Mouse (Mus musculus) ES-E14 (cell line): ENCODE data around the gene Pax8. TPM values are rescaled to one million over a fixed set of nuclear protein-coding genes. Genes with fewer than 3 reads are reported as not detected.

Experiments
- DNase-seq: peaks from one replicate; pipeline ENCODE4 v3.0.0-alpha.2; 2013; ENCODE audit warnings: low read depth, low spot score
- H3K27ac ChIP-seq: 2 replicates; pipeline ENCODE4 v1.5.1; 2012; ENCODE audit warnings: low read depth, mild to moderate bottlenecking, low read length, moderate library complexity, mixed read lengths; ENCODE audit not compliant: poor library complexity, insufficient read depth, severe bottlenecking
- H3K36me3 ChIP-seq: 2 replicates; pipeline ENCODE4 v1.6.1; 2012; ENCODE audit warnings: mild to moderate bottlenecking, low read length, moderate library complexity, mixed read lengths; ENCODE audit not compliant: control insufficient read depth, poor library complexity, insufficient read depth, severe bottlenecking
- H3K4me1 ChIP-seq, 2 experiments: fragments of 150-350 bp in 1 of 2; sonication (generic) in 1 of 2; 2 replicates each; pipeline ENCODE4 v1.6.1; 2012; ENCODE audit warnings: low read length in 2 of 2, mild to moderate bottlenecking in 1 of 2, mixed read lengths in 1 of 2; ENCODE audit not compliant: control insufficient read depth in 2 of 2, insufficient read depth in 2 of 2, poor library complexity in 1 of 2
- H3K4me3 ChIP-seq, 2 experiments: fragments of 150-350 bp in 1 of 2; sonication (generic) in 1 of 2; 2 replicates each; pipeline ENCODE4 v1.5.1; 2012; ENCODE audit warnings: low read length in 2 of 2, low read depth in 1 of 2, mild to moderate bottlenecking in 1 of 2, mixed read lengths in 1 of 2; ENCODE audit not compliant: insufficient read depth in 1 of 2, poor library complexity in 1 of 2, severe bottlenecking in 1 of 2
- H3K9ac ChIP-seq: 2 replicates; pipeline ENCODE4 v1.6.1; 2012; ENCODE audit warnings: low read depth, mild to moderate bottlenecking, low read length, mixed read lengths; ENCODE audit not compliant: poor library complexity, insufficient read depth, severe bottlenecking
- H3K9me3 ChIP-seq: fragments of 150-350 bp; sonication (generic); 2 replicates; pipeline ENCODE4 v1.6.1; 2012; ENCODE audit warnings: low read depth, mild to moderate bottlenecking, low read length; ENCODE audit not compliant: control insufficient read depth, insufficient read depth
- CHD2 ChIP-seq: IDR thresholded peaks from 2 replicates; pipeline ENCODE4 v1.6.1; 2014; ENCODE audit warnings: mild to moderate bottlenecking, low read depth, low read length, inconsistent platforms
- HCFC1 ChIP-seq: IDR thresholded peaks from 2 replicates; pipeline ENCODE4 v1.6.1; 2012; ENCODE audit warnings: low read length, inconsistent platforms, borderline replicate concordance; ENCODE audit not compliant: insufficient read depth
- MAFK ChIP-seq: IDR thresholded peaks from 2 replicates; pipeline ENCODE4 v1.6.1; 2014; ENCODE audit warnings: mild to moderate bottlenecking, low read depth, low read length, inconsistent platforms; ENCODE audit not compliant: insufficient read depth
- ZC3H11A ChIP-seq: IDR thresholded peaks from 2 replicates; pipeline ENCODE4 v1.6.1; 2012; ENCODE audit warnings: low read depth, mild to moderate bottlenecking, inconsistent platforms, low read length, borderline replicate concordance
- ZNF384 ChIP-seq: IDR thresholded peaks from 2 replicates; pipeline ENCODE4 v1.6.1; 2012; ENCODE audit warnings: low read depth, low read length, inconsistent platforms
- in situ Hi-C, 2 experiments: fragments of 600-800 bp; cut with MboI; formaldehyde crosslinking; loops; one replicate each; pipeline ENCODE4 v1.15.1; 2025; ENCODE audit warnings: low sequenced_read_pairs in 2 of 2, inconsistent platforms in 1 of 2; ENCODE audit not compliant: unreplicated experiment in 2 of 2
- total RNA-seq: library from RNA; depleted of rRNA; stranded (reverse); fragments of 300-350 nt; gene quantifications from 2 replicates; pipeline ENCODE4 v1.2.3, GENCODE M21; 2012; rRNA removed

Pax8 gene
- total RNA-seq, result 1.5 and 2.2 TPM in 2 replicates

DNA sequence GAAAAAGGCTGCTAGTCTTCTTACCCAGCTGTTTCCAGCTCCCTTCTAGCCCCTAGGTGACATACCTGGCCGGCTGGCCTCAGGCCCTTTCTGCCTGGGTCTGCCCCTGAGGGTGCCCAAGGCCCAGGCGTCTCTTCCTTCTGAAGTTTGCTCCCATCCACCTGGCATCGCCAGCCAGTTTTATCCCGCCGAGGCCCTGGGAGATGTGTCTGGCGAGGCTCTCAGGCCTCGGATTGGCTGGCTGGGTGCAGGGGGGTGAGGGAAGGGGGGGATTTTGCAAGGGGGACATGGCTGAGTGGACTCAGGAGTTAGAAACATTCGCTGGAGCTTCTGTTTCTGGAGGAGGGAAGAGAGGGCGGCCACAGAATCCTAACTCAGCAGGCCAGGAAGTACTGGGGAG lies at the start of gene Pax8:
TSS of gene Pax8 (minus strand) at position 180 of the 400 bp plus-strand sequence.
- no peak within 1 kb of the TSS for H3K27ac ChIP-seq
- H3K9me3 ChIP-seq, result no peaks in the 10 kb centered on the region
- in situ Hi-C loops, result no loop called here
- H3K4me1 ChIP-seq, result no peaks in the 10 kb centered on the region
- DNase-seq, result no peak
- no peak within 1 kb of the TSS for H3K9ac ChIP-seq
- H3K4me3 ChIP-seq, result peak within 1 kb of the TSS; percentile 42 to 49
- TF ChIP-seq ZC3H11A, result no peak
- no peak for TF ChIP-seq MAFK
- no peak for TF ChIP-seq HCFC1
- no peaks in the 10 kb centered on the region for H3K36me3 ChIP-seq

DNA sequence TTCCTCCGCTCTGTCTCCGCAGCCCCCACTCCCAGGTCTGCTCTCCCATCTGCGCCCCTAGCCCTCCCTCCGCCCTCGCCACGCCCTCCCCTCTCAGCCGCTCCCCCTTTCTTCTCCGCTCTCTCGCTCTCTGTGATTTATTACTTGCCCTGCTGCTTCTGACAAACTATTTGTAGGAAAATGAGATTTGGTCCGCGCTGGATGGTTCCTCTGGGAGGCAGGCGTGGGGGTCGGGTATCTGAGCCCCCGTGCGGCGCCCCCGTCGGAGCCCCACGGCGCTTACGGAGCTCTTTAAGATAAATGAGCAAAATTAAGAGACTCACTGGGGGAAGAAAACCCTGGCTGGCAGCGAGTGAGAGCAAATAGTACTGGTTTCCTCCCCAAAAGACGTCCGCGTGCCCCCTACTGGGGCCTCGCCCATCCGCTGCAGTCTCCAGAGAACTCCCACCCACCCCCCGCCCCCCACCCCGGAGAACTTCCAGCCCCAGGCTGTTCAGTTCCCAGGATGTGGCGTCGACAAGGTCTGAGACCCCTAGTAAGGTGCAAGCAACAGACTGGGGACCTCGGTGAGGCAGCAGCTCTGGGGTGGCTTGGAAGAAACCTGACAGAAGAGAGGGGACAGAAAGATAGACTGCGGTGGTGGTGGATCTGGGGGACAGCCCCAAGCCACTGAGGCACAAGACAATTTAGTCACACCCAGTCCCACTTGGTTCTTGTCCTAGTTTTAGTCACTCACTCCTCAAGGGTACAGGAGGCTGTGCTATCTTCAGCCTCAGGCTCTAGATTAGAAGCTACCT lies 46.2 kb upstream of the Pax8 start:
- peak; percentile 8 for DNase-seq
- H3K4me3 ChIP-seq, result peak overlapping the region; percentile 49 to 72
- no peaks in the 10 kb centered on the region for H3K9me3 ChIP-seq
- TF ChIP-seq ZNF384 (no peak), MAFK (no peak), CHD2 (no peak), HCFC1 (no peak), ZC3H11A (no peak)
- H3K36me3 ChIP-seq, result no peaks in the 10 kb centered on the region
- 0 out of 2 replicates have a peak overlapping the region, but pooled peaks have one; percentile 49 for H3K9ac ChIP-seq
- in situ Hi-C loops, result no loop called here
- H3K27ac ChIP-seq, result no peak overlapping the region
- H3K4me1 ChIP-seq, result peaks cover 2 to 8% of the 10 kb centered on the region in 2 experiments; a peak in 2 of 4 replicates

DNA sequence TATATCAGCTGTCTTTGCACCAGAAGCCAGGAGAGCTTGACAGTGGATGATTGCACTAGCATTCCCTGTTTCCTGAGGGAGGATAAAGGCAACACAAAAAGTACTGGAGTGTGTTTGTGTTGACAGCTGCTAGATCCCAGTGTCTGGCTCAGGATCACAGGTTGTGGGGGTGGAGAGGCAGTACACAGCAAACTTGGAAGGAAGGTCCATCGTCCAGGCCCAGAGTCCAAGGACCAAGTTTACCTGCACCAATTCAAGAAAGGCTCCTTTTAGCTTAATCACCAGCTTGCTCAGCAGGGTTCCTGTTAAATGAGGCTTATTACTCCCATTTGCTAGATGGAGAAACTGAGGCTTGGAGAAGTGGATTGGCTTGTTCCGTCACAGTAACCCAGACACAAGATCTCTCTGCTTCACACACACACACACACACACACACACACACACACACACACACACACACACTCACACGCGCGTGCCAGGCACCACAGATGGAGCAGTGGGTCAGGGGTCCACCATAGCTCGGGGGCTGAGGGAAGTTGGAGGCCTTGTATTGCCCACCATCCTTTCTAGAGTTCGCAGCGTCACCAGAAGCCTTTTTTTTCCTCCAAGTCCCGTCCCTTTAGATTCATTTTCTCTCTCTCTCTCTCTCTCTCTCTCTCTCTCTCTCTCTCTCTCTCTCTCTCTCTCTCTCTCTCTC lies 45.3 kb upstream of the Pax8 start:
- peak overlapping the region in 1 of 2 experiments; percentile 72; a peak in 1 of 4 replicates for H3K4me3 ChIP-seq
- no peak for DNase-seq
- peaks cover 2 to 8% of the 10 kb centered on the region in 2 experiments; a peak in 2 of 4 replicates for H3K4me1 ChIP-seq
- H3K9me3 ChIP-seq, result no peaks in the 10 kb centered on the region
- no peak for TF ChIP-seq ZNF384
- TF ChIP-seq HCFC1, result no peak
- TF ChIP-seq CHD2, result no peak
- no peak for TF ChIP-seq MAFK
- no peak for TF ChIP-seq ZC3H11A
- H3K9ac ChIP-seq, result no peak overlapping the region
- no peak overlapping the region for H3K27ac ChIP-seq
- no peaks in the 10 kb centered on the region for H3K36me3 ChIP-seq
- in situ Hi-C loops, result no loop called here

DNA sequence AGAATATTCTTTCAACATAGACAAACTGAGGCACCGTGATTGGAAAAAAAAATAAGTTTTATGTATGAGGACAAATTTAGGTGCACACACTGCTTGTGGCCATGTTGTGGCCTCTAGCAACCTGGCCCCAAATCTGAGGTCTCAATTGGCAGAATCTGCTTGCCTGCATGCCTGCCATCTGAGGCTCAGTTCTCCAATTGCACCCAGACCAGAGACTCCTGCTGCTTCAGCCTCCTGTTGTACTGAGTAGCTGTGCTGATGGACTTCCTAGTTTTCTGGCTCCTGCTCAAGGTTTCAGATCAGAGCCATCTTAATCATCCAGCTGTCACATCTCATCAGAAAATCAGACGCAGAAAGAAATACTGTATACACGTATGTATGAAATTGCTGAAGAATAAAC lies 41.5 kb upstream of the Pax8 start:
- Histone ChIP-seq H3K27ac (no peak overlapping the region), H3K9ac (no peak overlapping the region), H3K4me3 (no peak overlapping the region), H3K36me3 (no peaks in the 10 kb centered on the region), H3K4me1 (peaks cover 0 to 2% of the 10 kb centered on the region in 2 experiments; a peak in 2 of 4 replicates), H3K9me3 (no peaks in the 10 kb centered on the region)
- TF ChIP-seq ZNF384 (no peak), ZC3H11A (no peak), HCFC1 (no peak), MAFK (no peak), CHD2 (no peak)
- no peak for DNase-seq
- in situ Hi-C loops, result no loop called here
